Mouse (Mus musculus): Measurements from ENCODE around the gene Mbtps2.

DNA sequence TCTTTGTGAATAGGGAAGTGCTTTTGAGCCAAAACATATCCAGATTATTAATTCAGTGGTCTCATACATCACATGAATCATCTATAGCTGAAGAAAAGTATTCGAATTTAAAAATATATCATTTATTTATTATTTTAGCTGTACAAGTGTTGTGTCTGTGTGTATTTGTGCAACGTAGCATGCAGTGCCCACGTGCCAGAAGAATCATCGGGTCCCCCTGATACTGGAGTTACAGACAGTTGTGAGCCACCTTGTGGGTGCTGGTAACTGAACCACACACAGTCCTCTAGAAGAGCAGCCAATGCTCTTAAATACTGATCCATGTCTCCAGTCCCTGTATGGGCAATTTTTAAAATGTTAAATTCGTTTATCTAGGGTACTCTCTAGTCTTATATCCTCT, 92.1 kb downstream of the Mbtps2 start:
- TF ChIP-seq CTCF (IDR thresholded peaks at IDR 0.05) (no peak), POLR2A (IDR thresholded peaks at IDR 0.05; ENCODE audit: insufficient read depth, low read depth, low read length) (no peak)
